ENCODE assay signal across 16 mouse cellular contexts in genomic region chr2:170683385-170683784, GRCm38 (mm10). TPM values are rescaled to one million over a fixed set of nuclear protein-coding genes. Genes with fewer than 3 reads are reported as not detected.
DNase-seq lines count a peak whose midpoint lies in the region; ATAC-seq and TF ChIP-seq lines count a peak whose summit lies in the region.
"Had no signal": no experiment of that assay in that cellular context is flagged by ENCODE, and none has a peak within 500 bp of the region (broad histone marks: within the 10 kb centered on the region; RNA-seq: fewer than 3 reads in every experiment).

No protein-coding gene starts in this region.

- POLR2A ChIA-PET in Patski (lab: Charles Lee): no interaction called here

- TF ChIP-seq CTCF in layer of hippocampus, adult 2 months (conservative IDR thresholded peaks at IDR 0.05): peak; percentile 69
- TF ChIP-seq CTCF in E14TG2a.4 (conservative IDR thresholded peaks at IDR 0.05; ENCODE audit: low read length) (peak; percentile 89), Patski (IDR thresholded peaks at IDR 0.05) (peak; percentile 40)

- no peaks in the 10 kb centered on the region for H3K36me3 ChIP-seq in embryonic facial prominence, embryonic 11.5 days (replicated peaks; ENCODE audit: control insufficient read depth, insufficient read depth, low read depth, low read length)
- no peaks in the 10 kb centered on the region for H3K36me3 ChIP-seq in embryonic facial prominence, embryonic 10.5 days (replicated peaks)
- H3K36me3 ChIP-seq in E14TG2a.4 (ENCODE audit: insufficient read depth, low read length): no peaks in the 10 kb centered on the region
- H3K36me3 ChIP-seq: limb, embryonic 10.5 days; lung, embryonic 15.5 days had no signal

- ATAC-seq in embryonic facial prominence, embryonic 11.5 days (replicated peaks; ENCODE audit: insufficient number of reproducible peaks, low FRiP score, low TSS enrichment, low read depth): no peak
- no peak for ATAC-seq in Patski

- CTCF ChIA-PET in Patski (lab: Charles Lee): no interaction called here

- H3K4me3 ChIP-seq in embryonic facial prominence, embryonic 11.5 days (ENCODE audit: low read depth, low read length): no peak overlapping the region
- H3K4me3 ChIP-seq in embryonic facial prominence, embryonic 10.5 days: no peak overlapping the region
- H3K4me3 ChIP-seq in layer of hippocampus, adult 2 months: no peak overlapping the region
- H3K4me3 ChIP-seq in E14TG2a.4 (replicated peaks; ENCODE audit: low read length): no peak overlapping the region
- H3K4me3 ChIP-seq: limb, embryonic 10.5 days; lung, embryonic 15.5 days had no signal

- no peak overlapping the region for H3K4me2 ChIP-seq in embryonic facial prominence, embryonic 11.5 days (ENCODE audit: low read depth, low read length)
- H3K4me2 ChIP-seq: lung, embryonic 15.5 days had no signal

- WGBS in embryonic facial prominence, embryonic 11.5 days: 75% methylated on average over 2 of the region's 2 CpGs
- 74% methylated on average over 2 of the region's 2 CpGs for WGBS in embryonic facial prominence, embryonic 10.5 days

- H3K9me3 ChIP-seq in embryonic facial prominence, embryonic 11.5 days (replicated peaks; ENCODE audit: control insufficient read depth, low read length): no peaks in the 10 kb centered on the region
- no peaks in the 10 kb centered on the region for H3K9me3 ChIP-seq in embryonic facial prominence, embryonic 10.5 days
- no peaks in the 10 kb centered on the region for H3K9me3 ChIP-seq in E14TG2a.4 (ENCODE audit: low read length)
- H3K9me3 ChIP-seq: limb, embryonic 10.5 days; lung, embryonic 15.5 days had no signal

- peak; percentile 24 for DNase-seq in embryonic facial prominence, embryonic 11.5 days (ENCODE audit: low spot score)
- no peak for DNase-seq in embryonic facial prominence, embryonic 10.5 days (ENCODE audit: low spot score)
- no peak for DNase-seq in layer of hippocampus, adult 2 months (ENCODE audit: low spot score in 2 of 2)
- no peak for DNase-seq in layer of hippocampus, postnatal 36 days
- no peak for DNase-seq in Patski (ENCODE audit: low read depth, low spot score)
- DNase-seq in frontal cortex, adult 2 months (ENCODE audit: extremely low spot score in 1 of 2, low spot score in 1 of 2): no peak
- DNase-seq in thymus, postnatal 10 days (ENCODE audit: low spot score in 2 of 2): no peak
- DNase-seq: adrenal gland, adult 2 months; kidney, postnatal 14 days; thymus, adult 18-20 months had no signal

- H3K4me1 ChIP-seq in embryonic facial prominence, embryonic 11.5 days (ENCODE audit: control insufficient read depth, insufficient read depth, low read length): no peaks in the 10 kb centered on the region
- H3K4me1 ChIP-seq in embryonic facial prominence, embryonic 10.5 days: no peaks in the 10 kb centered on the region
- H3K4me1 ChIP-seq in E14TG2a.4 (replicated peaks; ENCODE audit: low read depth, low read length): peaks cover 5% of the 10 kb centered on the region
- H3K4me1 ChIP-seq: limb, embryonic 10.5 days; lung, embryonic 15.5 days; megakaryocyte, embryonic 14.5 days had no signal

- in situ Hi-C loops in Patski (cut with MboI; ENCODE audit: low pct_unique_long_range_greater_than_20kb): no loop called here

- no peak overlapping the region for H3K27ac ChIP-seq in embryonic facial prominence, embryonic 11.5 days (replicated peaks; ENCODE audit: low read depth, low read length)
- no peak overlapping the region for H3K27ac ChIP-seq in embryonic facial prominence, embryonic 10.5 days (replicated peaks)
- H3K27ac ChIP-seq in layer of hippocampus, adult 2 months: no peak overlapping the region
- H3K27ac ChIP-seq: limb, embryonic 10.5 days; lung, embryonic 15.5 days had no signal

- H3K27me3 ChIP-seq in embryonic facial prominence, embryonic 11.5 days (ENCODE audit: control insufficient read depth, insufficient read depth, low read length): no peaks in the 10 kb centered on the region
- no peaks in the 10 kb centered on the region for H3K27me3 ChIP-seq in embryonic facial prominence, embryonic 10.5 days (replicated peaks; ENCODE audit: low read depth, poor library complexity, severe bottlenecking)
- H3K27me3 ChIP-seq in E14TG2a.4 (ENCODE audit: insufficient read depth, low read length) (no peaks in the 10 kb centered on the region), Patski (no peaks in the 10 kb centered on the region)
- H3K27me3 ChIP-seq: lung, embryonic 15.5 days; megakaryocyte, embryonic 14.5 days had no signal

- H3K9ac ChIP-seq in embryonic facial prominence, embryonic 11.5 days (replicated peaks; ENCODE audit: low read length): no peak overlapping the region
- H3K9ac ChIP-seq: lung, embryonic 15.5 days had no signal

RNA-seq across cellular contexts. Expression of gene Dok5, which starts 48.2 kb away (rescaled TPM):
- polyA plus RNA-seq in embryonic facial prominence, embryonic 11.5 days (2014; fragmentation: Nextera tagmentation; extraction: Ambion mirVana): 10.1 and 12.6 TPM in 2 replicates
- 11.8 and 16.3 TPM in 2 replicates for polyA plus RNA-seq in embryonic facial prominence, embryonic 10.5 days (2016; fragmentation: Nextera tagmentation; extraction: Ambion mirVana)
- total RNA-seq in layer of hippocampus, adult 2 months (2021): 10 to 100 TPM; 12.5 to 14.7 TPM
- 10 to 100 TPM; 14.6 to 15.6 TPM for total RNA-seq in layer of hippocampus, postnatal 36 days (2021)
- polyA plus RNA-seq in Patski (2021): not detected
- polyA plus RNA-seq in frontal cortex, adult 2 months (2012; rRNA removed): 28.9 and 30.2 TPM in 2 replicates
- total RNA-seq: neutrophil, adult 5-6 weeks had no signal
- polyA plus RNA-seq: C2C12 had no signal

Comparison
In these comparisons a context has a peak if more than half of its experiments do, and no peak if none do; other contexts are left out.
1. RNA of gene Dok5, which starts 48.2 kb away (polyA plus RNA-seq): 28.9 to 30.2 TPM in frontal cortex, adult 2 months, 11.8 to 16.3 TPM in embryonic facial prominence, embryonic 10.5 days and 10.1 to 12.6 TPM in embryonic facial prominence, embryonic 11.5 days; not detected in Patski (single experiment); every median in the first group is over 10 times any median in the second.
2. Peak in every context shown above with its lines, with median percentiles within 50 percentile points of each other: CTCF ChIP-seq.